Mouse (Mus musculus): ENCODE results near the gene Tyms.
A peak's percentile ranks its signal among the peaks of the same experiment; 100 is the strongest.

The Tyms gene

GRCm38 (mm10) chr5:30072825-30073821 lies at the start of gene Tyms:
Gene Tyms (minus strand): TSS chr5:30073617.
- DNase-seq (ENCODE audit: low spot score), result peak; percentile 80

- DNase-seq (ENCODE audit: low spot score), result no peak
These were observed 49.1 kb upstream of the Tyms start for GRCm38 (mm10) chr5:30122481-30122880.

- DNase-seq (ENCODE audit: low spot score), result no peak
These were observed 46.7 kb upstream of the Tyms start for GRCm38 (mm10) chr5:30120106-30120505.

GRCm38 (mm10) chr5:30119163-30119562 lies 45.7 kb upstream of the Tyms start:
- no peak for DNase-seq (ENCODE audit: low spot score)

GRCm38 (mm10) chr5:30118018-30118417 lies 44.6 kb upstream of the Tyms start:
- DNase-seq (ENCODE audit: low spot score), result no peak

- DNase-seq (ENCODE audit: low spot score), result no peak
These were observed 42.3 kb upstream of the Tyms start for GRCm38 (mm10) chr5:30115718-30116117.

GRCm38 (mm10) chr5:30114761-30115140 lies 41.3 kb upstream of the Tyms start:
- DNase-seq (ENCODE audit: low spot score), result no peak

GRCm38 (mm10) chr5:30113881-30114760 lies 40.7 kb upstream of the Tyms start:
- no peak for DNase-seq (ENCODE audit: low spot score)

GRCm38 (mm10) chr5:30112533-30113068 lies 39.2 kb upstream of the Tyms start:
- no peak for DNase-seq (ENCODE audit: low spot score)

- no peak for DNase-seq (ENCODE audit: low spot score)
These were observed 38.4 kb upstream of the Tyms start for GRCm38 (mm10) chr5:30111771-30112170.

GRCm38 (mm10) chr5:30111126-30111525 lies 37.7 kb upstream of the Tyms start:
- DNase-seq (ENCODE audit: low spot score), result no peak

- DNase-seq (ENCODE audit: low spot score), result no peak
These were observed 37.1 kb upstream of the Tyms start for GRCm38 (mm10) chr5:30110371-30111060.

- no peak for DNase-seq (ENCODE audit: low spot score)
These were observed 36.5 kb upstream of the Tyms start for GRCm38 (mm10) chr5:30109899-30110298.

GRCm38 (mm10) chr5:30108233-30108632 lies 34.8 kb upstream of the Tyms start:
- no peak for DNase-seq (ENCODE audit: low spot score)

GRCm38 (mm10) chr5:30107611-30108041 lies 34.2 kb upstream of the Tyms start:
- DNase-seq (ENCODE audit: low spot score), result no peak

- DNase-seq (ENCODE audit: low spot score), result no peak
These were observed 33.8 kb upstream of the Tyms start for GRCm38 (mm10) chr5:30107186-30107585.

GRCm38 (mm10) chr5:30106756-30107155 lies 33.3 kb upstream of the Tyms start:
- no peak for DNase-seq (ENCODE audit: low spot score)

- no peak for DNase-seq (ENCODE audit: low spot score)
These were observed 32.4 kb upstream of the Tyms start, which contains the start of gene 3110082J24Rik for GRCm38 (mm10) chr5:30105668-30106300. Gene 3110082J24Rik (minus strand): TSS chr5:30106086.

- DNase-seq (ENCODE audit: low spot score), result no peak
These were observed 31.6 kb upstream of the Tyms start, which contains the start of gene Garem2 for GRCm38 (mm10) chr5:30104841-30105667. Gene Garem2 (plus strand): TSS chr5:30105161.

- no peak for DNase-seq (ENCODE audit: low spot score)
These were observed 30.9 kb upstream of the Tyms start for GRCm38 (mm10) chr5:30104339-30104738.
